Mouse (Mus musculus): ENCODE measurements around the gene Clic3. TPM values are rescaled to one million over a fixed set of nuclear protein-coding genes. Genes with fewer than 3 reads are reported as not detected.

Gene Clic3
- polyA plus RNA-seq, 1 experiment from 2014 or later, result 0.60 TPM

DNA sequence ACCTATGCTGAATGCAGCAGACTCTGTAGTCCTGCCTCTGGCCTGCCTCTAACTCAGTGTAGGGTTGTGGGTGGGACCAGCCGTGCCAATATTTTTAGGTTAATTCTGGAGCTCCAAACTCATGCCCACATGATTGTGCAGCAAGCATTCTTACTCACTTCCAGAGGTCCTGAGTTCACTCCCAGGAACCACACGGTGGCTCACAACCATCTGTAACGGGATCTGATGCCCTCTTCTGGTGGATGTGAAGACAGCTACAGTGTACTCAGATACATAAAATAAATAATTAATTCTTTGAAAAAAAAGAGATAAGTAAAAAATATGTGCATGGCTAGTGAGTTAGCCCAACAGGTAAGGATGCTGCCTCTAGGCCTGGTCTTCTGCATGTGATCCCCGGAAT, 39.8 kb downstream of the Clic3 start:
- Histone ChIP-seq H3K4me1 (peaks cover 21% of the 10 kb centered on the region), H3K27ac (replicated peaks) (no peak overlapping the region), H3K9me3 (no peaks in the 10 kb centered on the region), H3K27me3 (replicated peaks; ENCODE audit: low read depth, poor library complexity, severe bottlenecking) (no peaks in the 10 kb centered on the region), H3K36me3 (replicated peaks) (no peaks in the 10 kb centered on the region), H3K4me3 (no peak overlapping the region)
- WGBS, result 46% methylated on average over 4 of the region's 4 CpGs
- no peak for DNase-seq (ENCODE audit: low spot score)

DNA sequence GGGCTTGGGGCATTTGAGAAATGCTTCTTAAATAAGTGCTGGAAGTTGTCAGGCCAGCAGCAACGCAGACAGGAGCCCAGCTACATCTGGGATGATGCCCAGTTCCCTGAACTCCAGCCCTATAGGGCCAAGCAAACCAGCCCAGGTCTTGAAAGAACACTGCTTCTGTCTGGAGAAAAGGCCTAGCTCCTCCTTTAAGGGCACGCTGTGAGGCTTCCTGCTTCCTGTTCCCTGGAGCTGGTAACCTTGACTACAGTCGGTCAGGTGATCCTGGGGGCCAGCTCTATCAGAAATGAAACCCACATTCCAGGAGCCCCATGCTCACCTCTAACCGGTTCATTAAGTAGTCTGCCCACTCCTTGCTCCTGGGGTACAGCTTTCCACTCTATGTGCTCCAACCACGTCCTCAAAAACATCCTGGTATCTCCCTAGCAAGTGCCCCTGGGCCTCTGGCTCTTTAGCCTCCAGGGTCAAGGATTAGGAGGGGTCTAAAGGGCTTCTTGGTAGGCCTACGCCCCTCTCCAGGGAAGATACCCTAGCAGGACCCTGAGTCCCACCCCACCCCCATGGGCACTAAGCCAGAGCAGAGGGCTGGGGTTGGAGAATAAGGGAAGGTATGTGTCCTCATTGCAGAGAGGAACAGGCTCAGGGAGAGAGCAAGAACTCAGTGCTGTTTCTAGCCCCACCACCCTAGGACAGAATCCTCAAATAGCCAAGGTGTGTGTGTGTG, 41.4 kb downstream of the Clic3 start:
- Histone ChIP-seq H3K36me3 (replicated peaks) (peaks cover 9% of the 10 kb centered on the region), H3K27ac (replicated peaks) (no peak overlapping the region; the same call in 1 of the 2 replicates), H3K9me3 (no peaks in the 10 kb centered on the region), H3K27me3 (replicated peaks; ENCODE audit: low read depth, poor library complexity, severe bottlenecking) (no peaks in the 10 kb centered on the region), H3K4me1 (peaks cover 30% of the 10 kb centered on the region), H3K4me3 (no peak overlapping the region)
- 62% methylated on average over 6 of the region's 6 CpGs for WGBS
- DNase-seq (ENCODE audit: low spot score), result no peak

DNA sequence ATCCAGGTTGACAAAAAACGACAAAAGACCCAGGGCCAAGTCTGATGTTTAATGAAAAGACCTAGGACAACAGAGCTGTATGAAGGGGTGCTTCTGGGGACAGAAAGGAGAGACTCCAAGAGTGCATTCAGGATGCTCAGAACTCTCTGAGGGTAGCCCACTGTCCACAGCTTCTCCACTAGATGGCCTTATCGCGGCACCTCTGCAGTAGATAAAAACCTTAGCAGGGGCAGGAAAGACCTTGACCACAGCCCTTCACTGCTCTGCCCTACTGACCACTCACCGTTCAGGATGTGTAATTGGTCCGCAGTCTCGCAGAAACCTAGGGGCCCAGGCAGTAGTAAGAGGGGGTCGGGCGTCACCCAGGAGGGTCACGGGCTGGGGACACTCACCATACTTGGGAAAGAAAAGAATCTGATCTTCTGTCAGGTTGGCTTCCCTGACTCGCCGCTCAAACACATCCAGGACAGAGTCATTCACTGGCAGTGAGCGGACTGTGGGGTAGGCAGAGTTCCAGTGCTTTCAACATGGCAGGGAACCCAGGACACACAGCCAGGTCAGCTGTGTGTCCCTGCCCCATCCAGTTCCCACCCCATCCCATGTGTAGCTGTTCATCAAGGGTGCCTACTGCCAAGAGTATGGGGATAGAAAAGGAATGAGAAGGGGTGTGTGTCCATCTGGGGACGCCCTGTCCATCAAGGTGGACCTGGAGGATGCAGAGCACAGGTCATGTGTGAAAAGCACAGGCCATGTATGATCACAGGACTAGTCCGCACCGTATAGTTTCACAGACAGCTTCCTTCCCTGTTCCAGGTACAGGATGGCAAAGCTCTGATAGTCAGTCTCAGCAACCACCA, 42.2 kb downstream of the Clic3 start:
- H3K27me3 ChIP-seq (replicated peaks; ENCODE audit: low read depth, poor library complexity, severe bottlenecking), result no peaks in the 10 kb centered on the region
- H3K4me1 ChIP-seq, result peaks cover 30% of the 10 kb centered on the region
- H3K9me3 ChIP-seq, result no peaks in the 10 kb centered on the region
- H3K27ac ChIP-seq (replicated peaks), result no peak overlapping the region
- WGBS, result 71% methylated on average over 15 of the region's 15 CpGs
- peaks cover 18% of the 10 kb centered on the region for H3K36me3 ChIP-seq (replicated peaks)
- H3K4me3 ChIP-seq, result 0 out of 2 replicates have a peak overlapping the region, but pooled peaks have one; percentile 8
- no peak for DNase-seq (ENCODE audit: low spot score)

DNA sequence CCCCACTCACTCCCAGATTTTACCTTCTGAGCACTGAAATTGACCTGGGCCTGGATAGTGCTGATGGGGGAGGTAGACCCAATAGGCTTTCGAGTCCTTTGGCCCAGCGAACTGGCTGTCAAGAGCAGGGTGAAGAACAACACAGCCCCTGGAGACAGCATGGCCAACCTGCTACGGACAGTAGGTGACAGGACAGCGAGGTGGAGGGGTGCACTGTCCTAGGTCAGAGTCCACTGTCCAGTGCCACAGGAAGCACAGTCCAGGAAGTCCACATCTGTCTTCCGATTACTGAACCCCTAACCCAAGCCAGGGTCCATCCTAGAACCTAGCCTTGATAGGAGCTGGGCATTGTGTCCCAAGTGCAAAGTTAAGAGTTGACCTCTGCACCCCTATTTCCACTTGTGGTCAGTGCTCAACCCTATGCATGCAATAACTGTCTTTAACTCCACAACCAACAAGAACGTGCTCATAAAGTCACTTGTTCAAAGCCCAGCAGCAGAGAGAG, 43.5 kb downstream of the Clic3 start:
- Histone ChIP-seq H3K36me3 (replicated peaks) (peaks cover 31% of the 10 kb centered on the region), H3K4me1 (peaks cover 30% of the 10 kb centered on the region), H3K9me3 (no peaks in the 10 kb centered on the region), H3K27me3 (replicated peaks; ENCODE audit: low read depth, poor library complexity, severe bottlenecking) (no peaks in the 10 kb centered on the region), H3K4me3 (peak overlapping the region; percentile 92), H3K27ac (replicated peaks) (peak overlapping the region; percentile 95)
- no peak for DNase-seq (ENCODE audit: low spot score)
- 66% methylated on average over 6 of the region's 6 CpGs for WGBS

DNA sequence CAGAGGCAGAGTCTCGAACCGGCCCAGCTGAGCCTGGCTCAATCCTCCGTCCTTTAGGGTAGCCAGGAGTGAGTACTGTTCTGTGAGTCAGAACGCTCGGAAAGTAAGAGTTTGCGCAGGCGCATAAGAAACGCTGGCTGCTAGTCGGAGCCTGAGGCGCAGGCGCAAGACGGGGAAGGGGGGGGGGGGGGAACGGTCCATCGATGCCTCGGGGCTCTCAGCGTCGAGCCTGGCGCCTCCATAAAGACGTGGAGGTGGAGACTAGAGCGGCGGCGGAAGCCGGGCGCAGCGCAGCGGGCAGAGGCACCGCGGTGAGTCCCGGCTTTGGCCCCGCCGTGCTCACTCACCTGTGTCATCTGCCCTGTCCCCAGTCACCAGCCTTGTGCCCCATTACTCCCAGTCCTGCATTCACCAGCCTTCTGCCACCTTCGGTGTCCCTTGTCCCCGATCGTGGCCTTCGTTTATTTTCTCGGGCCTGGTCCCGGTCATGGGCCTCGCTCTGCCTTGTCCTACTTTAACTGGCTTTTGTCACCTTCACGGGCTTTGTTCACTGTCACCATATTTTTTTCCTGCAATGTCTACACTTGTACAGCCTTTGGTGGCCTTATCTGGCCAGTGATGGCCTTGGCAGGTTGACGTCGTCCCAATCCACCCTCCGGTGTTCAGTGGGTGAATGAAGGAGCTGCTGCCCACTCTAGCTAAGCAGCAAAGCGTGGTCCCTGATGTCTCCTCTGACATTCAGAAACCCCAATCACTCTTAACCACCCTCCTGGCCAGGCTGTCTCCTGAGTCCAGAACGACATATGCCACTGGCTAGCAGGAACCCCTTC, 44.2 kb downstream of the Clic3 start, which contains the start of gene Fbxw5:
Gene Fbxw5, plus strand, starts transcription at position 175 of the 830 bp plus-strand sequence.
- DNase-seq (ENCODE audit: low spot score), result peak; percentile 97
- Histone ChIP-seq H3K4me3 (peak within 1 kb of the TSS; percentile 92), H3K27ac (replicated peaks) (peak within 1 kb of the TSS; percentile 95), H3K9me3 (no peaks in the 10 kb centered on the region), H3K27me3 (replicated peaks; ENCODE audit: low read depth, poor library complexity, severe bottlenecking) (no peaks in the 10 kb centered on the region), H3K4me1 (peaks cover 30% of the 10 kb centered on the region), H3K36me3 (replicated peaks) (peaks cover 37% of the 10 kb centered on the region)
- WGBS, result 1% methylated on average over 44 of the region's 44 CpGs

DNA sequence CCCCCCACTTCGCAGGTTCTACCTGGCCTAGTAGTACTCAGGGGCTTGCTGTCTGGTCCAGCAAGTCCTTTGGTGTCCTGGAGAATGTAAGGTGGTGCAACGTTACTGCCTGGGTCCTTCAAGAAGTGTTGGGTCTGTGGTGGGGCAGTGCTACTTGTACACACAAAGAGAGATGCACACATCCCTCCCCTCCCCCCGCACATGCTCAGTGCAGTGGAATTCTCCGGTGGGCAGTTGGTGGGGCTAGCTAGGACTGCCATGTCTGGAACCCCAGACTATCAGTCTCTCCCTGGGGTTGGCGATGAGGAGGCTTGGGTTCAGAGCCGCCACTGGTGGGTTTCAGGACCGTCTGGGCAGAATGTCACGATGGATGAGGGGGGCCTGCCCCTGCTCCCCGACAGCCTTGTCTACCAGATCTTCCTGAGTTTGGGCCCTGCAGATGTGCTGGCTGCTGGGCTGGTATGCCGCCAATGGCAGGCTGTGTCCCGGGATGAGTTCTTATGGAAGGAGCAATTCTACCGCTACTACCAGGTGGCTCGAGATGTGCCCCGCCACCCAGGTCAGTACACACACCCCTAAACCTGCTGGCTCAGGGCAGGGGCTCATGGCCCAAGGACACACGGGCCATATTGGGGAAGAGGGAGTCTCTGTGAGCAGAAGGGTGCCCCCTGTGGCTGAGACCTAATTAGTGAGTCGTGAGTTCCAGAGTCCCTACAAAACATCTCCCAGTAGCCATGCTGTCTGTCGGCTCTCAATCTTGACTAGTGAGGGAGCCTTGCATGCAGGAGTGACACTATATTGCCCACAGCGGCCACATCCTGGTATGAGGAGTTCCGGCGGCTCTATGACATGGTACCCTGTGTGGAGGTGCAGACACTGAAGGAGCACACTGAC, 45.2 kb downstream of the Clic3 start, which contains the start of gene C8g:
Gene C8g, minus strand, starts transcription at position 127 of the 894 bp plus-strand sequence.
- Histone ChIP-seq H3K9me3 (no peaks in the 10 kb centered on the region), H3K27ac (replicated peaks) (peak within 1 kb of the TSS; percentile 95), H3K36me3 (replicated peaks) (peaks cover 41% of the 10 kb centered on the region), H3K4me1 (peaks cover 30% of the 10 kb centered on the region), H3K4me3 (peak within 1 kb of the TSS; percentile 92), H3K27me3 (replicated peaks; ENCODE audit: low read depth, poor library complexity, severe bottlenecking) (no peaks in the 10 kb centered on the region)
- peak; percentile 24 for DNase-seq (ENCODE audit: low spot score)
- 80% methylated on average over 20 of the region's 20 CpGs for WGBS

DNA sequence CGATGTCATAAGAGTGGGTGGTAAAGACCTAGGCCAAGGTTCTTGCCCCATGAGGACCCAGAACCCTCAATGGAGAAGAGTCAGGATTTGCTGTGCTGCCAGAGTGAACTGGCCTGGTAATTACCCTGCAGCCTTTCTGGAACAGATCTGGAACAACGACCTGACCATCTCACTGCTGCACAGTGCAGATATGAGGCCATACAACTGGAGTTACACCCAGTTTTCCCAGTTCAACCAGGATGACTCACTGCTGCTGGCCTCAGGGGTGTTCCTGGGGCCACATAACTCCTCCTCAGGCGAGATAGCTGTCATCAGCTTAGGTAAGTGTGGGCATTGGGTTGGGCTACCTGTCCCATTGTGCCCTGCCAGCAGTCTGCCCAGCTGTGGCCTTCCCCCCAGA, 46.1 kb downstream of the Clic3 start:
- Histone ChIP-seq H3K27me3 (replicated peaks; ENCODE audit: low read depth, poor library complexity, severe bottlenecking) (no peaks in the 10 kb centered on the region), H3K4me3 (peak overlapping the region; percentile 92; the same call in 1 of the 2 replicates), H3K27ac (replicated peaks) (no peak overlapping the region), H3K4me1 (peaks cover 30% of the 10 kb centered on the region), H3K36me3 (replicated peaks) (peaks cover 41% of the 10 kb centered on the region), H3K9me3 (no peaks in the 10 kb centered on the region)
- WGBS, result 88% methylated on average over 3 of the region's 3 CpGs
- no peak for DNase-seq (ENCODE audit: low spot score)

DNA sequence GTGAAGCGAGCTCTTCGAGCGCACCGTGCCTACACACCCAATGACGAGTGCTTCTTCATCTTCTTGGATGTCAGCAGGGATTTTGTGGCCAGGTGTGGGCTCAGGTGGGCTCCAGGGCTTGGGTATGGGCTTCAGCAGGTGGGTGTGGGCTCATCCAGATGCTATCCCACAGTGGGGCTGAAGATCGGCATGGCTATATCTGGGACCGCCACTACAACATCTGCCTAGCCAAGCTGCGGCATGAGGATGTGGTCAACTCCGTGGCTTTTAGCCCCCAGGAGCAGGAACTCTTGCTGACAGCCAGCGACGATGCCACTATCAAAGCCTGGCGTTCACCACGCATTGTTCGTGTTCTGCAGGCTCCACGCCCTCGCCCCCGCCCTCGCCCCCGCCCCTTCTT, 47.9 kb downstream of the Clic3 start:
- DNase-seq (ENCODE audit: low spot score), result no peak
- whole genome bisulfite sequencing, result 95% methylated on average over 19 of the region's 19 CpGs
- Histone ChIP-seq H3K36me3 (replicated peaks) (peaks cover 41% of the 10 kb centered on the region), H3K4me3 (no peak overlapping the region), H3K27ac (replicated peaks) (no peak overlapping the region), H3K9me3 (no peaks in the 10 kb centered on the region), H3K27me3 (replicated peaks; ENCODE audit: low read depth, poor library complexity, severe bottlenecking) (no peaks in the 10 kb centered on the region), H3K4me1 (peaks cover 24% of the 10 kb centered on the region)

DNA sequence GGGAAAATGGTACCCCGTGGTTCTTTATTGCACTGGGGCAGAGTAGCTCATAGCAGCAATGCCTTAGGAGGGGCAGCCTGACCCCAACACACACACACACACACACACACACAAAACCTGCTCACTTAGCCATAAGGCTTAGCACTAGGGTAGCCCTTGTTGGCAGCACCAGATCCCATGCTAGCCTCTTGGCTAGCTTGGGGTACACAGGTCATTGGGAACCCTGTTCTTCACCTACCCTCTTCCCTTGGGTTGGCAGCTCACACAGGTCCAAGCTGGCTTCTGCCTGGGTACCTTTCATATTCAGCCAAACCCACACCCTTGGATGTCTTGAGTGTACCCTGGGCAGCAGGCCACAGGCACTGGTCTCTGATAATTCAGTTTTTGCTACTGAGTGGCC, 48.4 kb downstream of the Clic3 start:
- H3K27ac ChIP-seq (replicated peaks), result no peak overlapping the region
- no peak for DNase-seq (ENCODE audit: low spot score)
- H3K4me3 ChIP-seq, result no peak overlapping the region
- H3K27me3 ChIP-seq (replicated peaks; ENCODE audit: low read depth, poor library complexity, severe bottlenecking), result no peaks in the 10 kb centered on the region
- no peaks in the 10 kb centered on the region for H3K9me3 ChIP-seq
- WGBS, result 90% methylated on average over 1 of the region's 1 CpGs
- peaks cover 20% of the 10 kb centered on the region for H3K4me1 ChIP-seq
- peaks cover 41% of the 10 kb centered on the region for H3K36me3 ChIP-seq (replicated peaks)

DNA sequence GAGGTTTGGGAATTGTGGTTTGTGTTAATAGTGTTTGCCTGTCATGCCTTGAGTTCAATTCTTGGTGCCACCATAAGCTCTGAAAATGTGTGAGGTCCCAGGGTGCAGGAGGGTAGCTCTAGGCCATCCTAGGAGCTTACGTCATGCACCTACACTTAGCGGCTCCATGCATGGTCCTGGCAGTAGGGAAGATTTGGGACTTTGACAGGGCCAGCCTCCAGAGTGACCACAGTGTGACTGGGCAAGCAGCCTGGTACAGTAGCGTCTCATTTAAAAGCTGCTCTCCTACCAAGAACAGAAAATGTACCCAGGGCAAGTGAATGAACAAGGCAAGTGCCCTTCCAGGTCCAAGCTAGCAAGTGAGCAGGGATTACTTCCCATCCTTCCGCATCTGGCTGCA, 49.2 kb downstream of the Clic3 start:
- DNase-seq (ENCODE audit: low spot score), result no peak
- no peak overlapping the region for H3K4me3 ChIP-seq
- H3K4me1 ChIP-seq, result peaks cover 17% of the 10 kb centered on the region
- no peak overlapping the region for H3K27ac ChIP-seq (replicated peaks)
- peaks cover 41% of the 10 kb centered on the region for H3K36me3 ChIP-seq (replicated peaks)
- no peaks in the 10 kb centered on the region for H3K27me3 ChIP-seq (replicated peaks; ENCODE audit: low read depth, poor library complexity, severe bottlenecking)
- no peaks in the 10 kb centered on the region for H3K9me3 ChIP-seq
- WGBS, result 89% methylated on average over 4 of the region's 4 CpGs

DNA sequence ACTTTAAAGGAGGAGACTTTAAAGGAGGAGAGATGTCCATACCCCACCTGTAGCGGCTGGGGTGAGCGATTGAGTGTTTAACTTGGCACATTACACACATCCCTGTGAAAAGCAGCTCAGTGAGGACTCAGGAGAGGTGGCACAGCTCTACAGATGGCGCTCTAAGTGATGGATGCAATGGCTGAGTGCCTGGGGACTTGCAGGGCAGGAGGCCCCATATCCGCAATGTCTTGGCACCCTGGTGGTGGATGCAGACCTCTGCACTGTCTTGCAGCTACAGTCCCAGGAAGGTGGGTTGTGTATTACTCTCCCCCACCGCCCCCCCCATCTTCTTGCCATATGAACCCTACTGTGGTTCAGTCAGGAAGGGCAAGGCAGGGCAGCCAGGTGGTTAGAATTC, 50.3 kb downstream of the Clic3 start:
- H3K4me1 ChIP-seq, result peaks cover 8% of the 10 kb centered on the region
- peaks cover 41% of the 10 kb centered on the region for H3K36me3 ChIP-seq (replicated peaks)
- H3K27ac ChIP-seq (replicated peaks), result no peak overlapping the region
- no peaks in the 10 kb centered on the region for H3K9me3 ChIP-seq
- H3K27me3 ChIP-seq (replicated peaks; ENCODE audit: low read depth, poor library complexity, severe bottlenecking), result no peaks in the 10 kb centered on the region
- DNase-seq (ENCODE audit: low spot score), result no peak
- 45% methylated on average over 5 of the region's 5 CpGs for WGBS
- no peak overlapping the region for H3K4me3 ChIP-seq
